Mouse (Mus musculus): ENCODE data around the gene Zfp109.

DNA sequence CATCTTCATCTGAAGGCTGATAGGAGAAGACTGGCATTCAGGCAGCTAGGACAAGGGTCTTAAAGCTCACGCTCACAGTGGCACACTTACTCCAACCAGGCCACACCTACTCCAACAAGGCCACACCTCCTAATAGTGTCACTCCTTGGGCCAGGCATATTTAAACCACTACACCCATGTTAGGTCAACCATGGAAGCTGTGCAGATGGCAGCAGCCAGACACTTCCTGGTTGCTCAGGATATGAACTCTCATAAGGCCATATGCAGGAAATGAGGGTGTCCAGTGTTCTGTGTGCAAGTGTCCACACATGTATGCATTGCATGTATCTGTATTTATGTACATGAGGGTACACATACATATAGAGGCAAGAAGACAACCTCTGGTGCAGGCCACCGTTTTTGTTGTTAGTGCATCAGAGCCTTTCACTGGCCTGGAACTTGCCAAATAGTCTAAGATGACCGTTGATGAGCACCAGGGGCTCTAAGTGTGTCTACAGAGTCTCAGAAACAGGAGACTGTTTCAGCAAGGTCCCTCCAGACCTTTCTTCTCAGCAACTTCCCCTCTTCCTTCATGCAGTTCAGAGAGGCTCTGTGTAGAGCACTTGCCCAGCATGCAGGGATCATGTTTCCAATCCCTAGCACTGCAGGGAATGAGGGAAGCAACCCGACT is 48.3 kb downstream of the Zfp109 start:
- TF ChIP-seq POLR2A (IDR thresholded peaks at IDR 0.05; ENCODE audit: borderline replicate concordance, extremely low read depth, insufficient read depth, insufficient read length, poor library complexity, severe bottlenecking) (no peak), CTCF (IDR thresholded peaks at IDR 0.05; ENCODE audit: borderline replicate concordance, extremely low read depth, insufficient read depth, insufficient read length) (no peak)

Measured in brain, embryonic 14.5 days (tissue).